In the genomic region with DNA sequence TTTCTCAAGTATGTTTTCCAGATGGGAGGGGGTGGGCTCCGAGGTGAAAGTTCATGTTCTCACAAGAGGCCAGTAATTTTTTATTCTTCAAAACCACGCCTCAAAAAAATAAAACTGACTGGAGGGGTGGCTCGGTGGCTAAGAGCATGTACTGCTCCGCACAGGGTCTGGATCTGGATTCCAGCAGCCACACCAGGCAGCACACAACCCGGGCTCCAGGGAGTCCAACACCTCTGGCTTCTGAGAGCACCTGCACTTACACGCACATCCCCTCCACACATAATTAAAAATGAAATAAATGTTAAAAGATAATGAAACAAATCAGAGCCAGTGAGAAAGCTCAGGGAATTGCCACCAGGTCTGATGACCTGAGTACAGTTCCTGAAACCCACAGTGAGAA, we compare ENCODE assay signal across 25 mouse cellular contexts. TPM values are rescaled to one million over a fixed set of nuclear protein-coding genes. Genes with fewer than 3 reads are reported as not detected.
DNase-seq lines count a peak whose midpoint lies in the region; ATAC-seq and TF ChIP-seq lines count a peak whose summit lies in the region.
"Had no signal": no experiment of that assay in that cellular context is flagged by ENCODE, and none has a peak within 500 bp of the region (broad histone marks: within the 10 kb centered on the region; RNA-seq: fewer than 3 reads in every experiment).

No protein-coding gene starts in this region.

- no peak overlapping the region for H3K4me2 ChIP-seq in heart, embryonic 11.5 days
- H3K4me2 ChIP-seq: limb, embryonic 13.5 days; neural tube, embryonic 12.5 days had no signal

- H3K9ac ChIP-seq in heart, embryonic 11.5 days (ENCODE audit: low read depth, low read length) = no peak overlapping the region
- H3K9ac ChIP-seq: limb, embryonic 13.5 days; neural tube, embryonic 12.5 days had no signal

- no peak for ATAC-seq in heart, embryonic 11.5 days (replicated peaks; ENCODE audit: insufficient number of reproducible peaks, low FRiP score, low TSS enrichment)
- peak; percentile 77 for ATAC-seq in activated CD4-positive, CD25-positive, alpha-beta regulatory T cell, adult 4 months
- ATAC-seq: forebrain, embryonic 14.5 days had no signal

- H3K4me1 ChIP-seq in heart, embryonic 11.5 days (ENCODE audit: control insufficient read depth, insufficient read depth, low read length) = no peaks in the 10 kb centered on the region
- H3K4me1 ChIP-seq in spleen, adult 2 months (ENCODE audit: control insufficient read depth, insufficient read depth, insufficient read length) = peaks cover 6% of the 10 kb centered on the region; the same call in 1 of the 2 replicates
- peaks cover 14% of the 10 kb centered on the region for H3K4me1 ChIP-seq in small intestine, adult 2 months (ENCODE audit: control insufficient read depth, insufficient read depth, insufficient read length, low read length)
- no peaks in the 10 kb centered on the region; the same call in 1 of the 2 replicates for H3K4me1 ChIP-seq in limb, embryonic 10.5 days
- H3K4me1 ChIP-seq: heart, embryonic 10.5 days; limb, embryonic 13.5 days; neural tube, embryonic 12.5 days had no signal

- 84% methylated on average over 6 of the region's 6 CpGs for WGBS in heart, embryonic 11.5 days (ENCODE audit: insufficient replicate concordance)
- 36% methylated on average over 6 of the region's 6 CpGs for WGBS in spleen, adult 2 months
- 41% methylated on average over 6 of the region's 6 CpGs for WGBS in small intestine, adult 2 months
- WGBS in limb, embryonic 10.5 days = 89% methylated on average over 6 of the region's 6 CpGs

- TF ChIP-seq POLR2A in spleen, adult 2 months (IDR thresholded peaks at IDR 0.05; ENCODE audit: low read depth, low read length) = no peak
- no peak for TF ChIP-seq POLR2A in small intestine, adult 2 months (IDR thresholded peaks at IDR 0.05; ENCODE audit: low read depth, low read length)

- H3K4me3 ChIP-seq in heart, embryonic 11.5 days (ENCODE audit: low read depth, low read length) = no peak overlapping the region
- H3K4me3 ChIP-seq in spleen, adult 2 months (ENCODE audit: extremely low read depth, insufficient read depth, insufficient read length) = peak overlapping the region; percentile 16; the same call in 1 of the 2 replicates
- no peak overlapping the region for H3K4me3 ChIP-seq in small intestine, adult 2 months (ENCODE audit: low read depth, low read length)
- H3K4me3 ChIP-seq in limb, embryonic 10.5 days = no peak overlapping the region
- H3K4me3 ChIP-seq: erythroblast, embryonic 14.5 days; heart, embryonic 10.5 days; limb, embryonic 13.5 days; neural tube, embryonic 12.5 days had no signal

- DNase-seq in heart, adult 11 months = peak; percentile 80
- no peak for DNase-seq in spleen, adult 2 months (ENCODE audit: low read depth in 1 of 2, low spot score in 2 of 2)
- DNase-seq in spleen, postnatal 14 days (ENCODE audit: low spot score in 2 of 2) = no peak
- DNase-seq in limb, embryonic 10.5 days (ENCODE audit: low spot score) = no peak
- no peak for DNase-seq in left cerebral cortex, adult 11 months (ENCODE audit: low spot score)
- DNase-seq: adrenal gland, postnatal 25 days; B cell, adult 2 months; cerebellum, adult 8-10 months; gastrocnemius, postnatal 25 days; heart, postnatal 10 days; kidney, postnatal 4 days; layer of hippocampus, adult 9-11 months; lung, adult 2 months; right cerebral cortex, postnatal 4 days had no signal

- no peak for TF ChIP-seq CTCF in spleen, adult 2 months (IDR thresholded peaks at IDR 0.05; ENCODE audit: extremely low read depth, insufficient read depth, insufficient read length, insufficient replicate concordance)
- TF ChIP-seq CTCF in small intestine, adult 2 months (IDR thresholded peaks at IDR 0.05; ENCODE audit: extremely low read depth, insufficient read length, insufficient replicate concordance, low read depth, low read length) = no peak

- H3K9me3 ChIP-seq in heart, embryonic 11.5 days (replicated peaks; ENCODE audit: control insufficient read depth, low read length) = no peaks in the 10 kb centered on the region
- no peaks in the 10 kb centered on the region for H3K9me3 ChIP-seq in limb, embryonic 10.5 days (replicated peaks)
- H3K9me3 ChIP-seq: heart, embryonic 10.5 days; limb, embryonic 13.5 days; neural tube, embryonic 12.5 days had no signal

- no peak overlapping the region for H3K27ac ChIP-seq in heart, embryonic 11.5 days (ENCODE audit: low read depth, low read length)
- H3K27ac ChIP-seq in spleen, adult 2 months (ENCODE audit: insufficient read depth, low read length) = peak overlapping the region; percentile 69
- H3K27ac ChIP-seq in small intestine, adult 2 months (ENCODE audit: insufficient read depth, low read depth, low read length) = 0 out of 2 replicates have a peak overlapping the region, but pooled peaks have one; percentile 15
- H3K27ac ChIP-seq in limb, embryonic 10.5 days = no peak overlapping the region
- H3K27ac ChIP-seq: heart, embryonic 10.5 days; limb, embryonic 13.5 days; neural tube, embryonic 12.5 days had no signal

- no peaks in the 10 kb centered on the region for H3K27me3 ChIP-seq in heart, embryonic 11.5 days (ENCODE audit: control insufficient read depth, insufficient read depth, low read length)
- no peaks in the 10 kb centered on the region for H3K27me3 ChIP-seq in spleen, adult 2 months (ENCODE audit: control insufficient read depth, insufficient read depth, low read length)
- no peaks in the 10 kb centered on the region for H3K27me3 ChIP-seq in small intestine, adult 2 months (ENCODE audit: control insufficient read depth, insufficient read depth, low read length)
- H3K27me3 ChIP-seq in limb, embryonic 10.5 days (ENCODE audit: low read depth, poor library complexity, severe bottlenecking) = no peaks in the 10 kb centered on the region
- H3K27me3 ChIP-seq: limb, embryonic 13.5 days; neural tube, embryonic 12.5 days had no signal

- H3K36me3 ChIP-seq in heart, embryonic 11.5 days (ENCODE audit: control insufficient read depth, insufficient read depth, low read length) = no peaks in the 10 kb centered on the region
- H3K36me3 ChIP-seq in spleen, adult 2 months (ENCODE audit: control insufficient read depth, insufficient read depth, low read length) = no peaks in the 10 kb centered on the region
- no peaks in the 10 kb centered on the region for H3K36me3 ChIP-seq in small intestine, adult 2 months (ENCODE audit: control insufficient read depth, insufficient read depth, low read length)
- H3K36me3 ChIP-seq in limb, embryonic 10.5 days = no peaks in the 10 kb centered on the region
- H3K36me3 ChIP-seq: heart, embryonic 10.5 days; limb, embryonic 13.5 days; neural tube, embryonic 12.5 days had no signal

RNA-seq across cellular contexts. Expression of a gene that starts 6.9 kb away (rescaled TPM):
- polyA plus RNA-seq in heart, embryonic 11.5 days (2014; fragmentation: Nextera tagmentation; extraction: Ambion mirVana) = 0.49 TPM in 1 of 2 replicates, not detected in the other
- 13.0 and 15.7 TPM in 2 replicates for polyA plus RNA-seq in spleen, adult 2 months (2012; rRNA removed)
- polyA plus RNA-seq in activated CD4-positive, CD25-positive, alpha-beta regulatory T cell, adult 4 months (2017; shearing (Covaris generic)) = 100 to 1,000 TPM; 202 to 218 TPM
- 11.8 and 15.0 TPM in 2 replicates for polyA plus RNA-seq in small intestine, adult 2 months (2012; rRNA removed)
- polyA plus RNA-seq in limb, embryonic 10.5 days (2016; fragmentation: Nextera tagmentation; extraction: Ambion mirVana) = not detected in 2 replicates
- polyA plus RNA-seq: embryonic facial prominence, embryonic 11.5 days; forebrain, embryonic 14.5 days; heart, embryonic 10.5 days; hindbrain, embryonic 11.5 days; limb, embryonic 13.5 days; neural tube, embryonic 12.5 days had no signal

RNA-seq across cellular contexts. Expression of a gene that starts 15.1 kb away (rescaled TPM):
- not detected in 2 replicates for polyA plus RNA-seq in heart, embryonic 11.5 days (2014; fragmentation: Nextera tagmentation; extraction: Ambion mirVana)
- 7.0 and 8.3 TPM in 2 replicates for polyA plus RNA-seq in spleen, adult 2 months (2012; rRNA removed)
- not detected for polyA plus RNA-seq in activated CD4-positive, CD25-positive, alpha-beta regulatory T cell, adult 4 months (2017; shearing (Covaris generic))
- polyA plus RNA-seq in small intestine, adult 2 months (2012; rRNA removed) = 24.8 TPM in 1 of 2 replicates, not detected in the other
- not detected in 2 replicates for polyA plus RNA-seq in limb, embryonic 10.5 days (2016; fragmentation: Nextera tagmentation; extraction: Ambion mirVana)
- polyA plus RNA-seq: embryonic facial prominence, embryonic 11.5 days; erythroblast, embryonic 14.5 days; forebrain, embryonic 14.5 days; heart, embryonic 10.5 days; hindbrain, embryonic 11.5 days; limb, embryonic 13.5 days; neural tube, embryonic 12.5 days; urinary bladder, adult 2 months had no signal

RNA-seq across cellular contexts. Expression of a gene that starts 20.5 kb away (rescaled TPM):
- polyA plus RNA-seq in heart, embryonic 11.5 days (2014; fragmentation: Nextera tagmentation; extraction: Ambion mirVana) = 2.9 and 3.4 TPM in 2 replicates
- 17.9 and 132 TPM in 2 replicates for polyA plus RNA-seq in spleen, adult 2 months (2012; rRNA removed)
- polyA plus RNA-seq in activated CD4-positive, CD25-positive, alpha-beta regulatory T cell, adult 4 months (2017; shearing (Covaris generic)) = 10 to 100 TPM; 11.1 to 23.5 TPM
- 231 and 289 TPM in 2 replicates for polyA plus RNA-seq in small intestine, adult 2 months (2012; rRNA removed)
- polyA plus RNA-seq in limb, embryonic 10.5 days (2016; fragmentation: Nextera tagmentation; extraction: Ambion mirVana) = 0.62 and 0.88 TPM in 2 replicates
- polyA plus RNA-seq: erythroblast, embryonic 14.5 days had no signal

RNA-seq across cellular contexts. Expression of a gene that starts 28.5 kb away (rescaled TPM):
- polyA plus RNA-seq in heart, embryonic 11.5 days (2014; fragmentation: Nextera tagmentation; extraction: Ambion mirVana) = 359 and 387 TPM in 2 replicates
- 179 and 335 TPM in 2 replicates for polyA plus RNA-seq in spleen, adult 2 months (2012; rRNA removed)
- polyA plus RNA-seq in activated CD4-positive, CD25-positive, alpha-beta regulatory T cell, adult 4 months (2017; shearing (Covaris generic)) = 100 to 1,000 TPM; 481 to 485 TPM
- polyA plus RNA-seq in small intestine, adult 2 months (2012; rRNA removed) = 798 and 1,214 TPM in 2 replicates
- 478 and 510 TPM in 2 replicates for polyA plus RNA-seq in limb, embryonic 10.5 days (2016; fragmentation: Nextera tagmentation; extraction: Ambion mirVana)

RNA-seq across cellular contexts. Expression of a gene that starts 30.7 kb away (rescaled TPM):
- polyA plus RNA-seq in heart, embryonic 11.5 days (2014; fragmentation: Nextera tagmentation; extraction: Ambion mirVana) = 63.4 and 64.0 TPM in 2 replicates
- 247 and 334 TPM in 2 replicates for polyA plus RNA-seq in spleen, adult 2 months (2012; rRNA removed)
- polyA plus RNA-seq in activated CD4-positive, CD25-positive, alpha-beta regulatory T cell, adult 4 months (2017; shearing (Covaris generic)) = 100 to 1,000 TPM; 372 to 419 TPM
- 186 and 366 TPM in 2 replicates for polyA plus RNA-seq in small intestine, adult 2 months (2012; rRNA removed)
- 86.7 and 87.0 TPM in 2 replicates for polyA plus RNA-seq in limb, embryonic 10.5 days (2016; fragmentation: Nextera tagmentation; extraction: Ambion mirVana)

Comparison
In these comparisons a context has a peak if more than half of its experiments do, and no peak if none do; other contexts are left out.
1. H3K27ac ChIP-seq: peak in spleen, adult 2 months (single experiment) and small intestine, adult 2 months (single experiment); none in heart, embryonic 11.5 days (single experiment) and limb, embryonic 10.5 days (single experiment).
2. RNA of a gene that starts 6.9 kb away (polyA plus RNA-seq): 202 to 218 TPM in activated CD4-positive, CD25-positive, alpha-beta regulatory T cell, adult 4 months; 11.8 to 15.0 TPM in small intestine, adult 2 months, 13.0 to 15.7 TPM in spleen, adult 2 months, 0.49 TPM in heart, embryonic 11.5 days and not detected in limb, embryonic 10.5 days; every median in the first group is over 10 times any median in the second.